Mouse (Mus musculus) lung, postnatal 0 days (tissue): ENCODE results near the gene Haus4.
A peak's percentile ranks its signal among the peaks of the same experiment; 100 is the strongest.

Experiments used
- CTCF ChIP-seq: IDR thresholded peaks from 2 replicates; pipeline ENCODE4 v1.5.1; 2016; ENCODE audit warnings: antibody characterized with exemption, mild to moderate bottlenecking
- EP300 ChIP-seq: IDR thresholded peaks from 2 replicates; pipeline ENCODE4 v1.6.1; 2016; ENCODE audit warnings: antibody characterized with exemption, mild to moderate bottlenecking, control low read depth

GRCm38 (mm10) chr14:54516710-54517310 is 37.6 kb downstream of the Haus4 start:
- TF ChIP-seq CTCF (0 out of 2 replicates have a peak, but pooled peaks have one; percentile 1), EP300 (peak; percentile 12; the same call in 1 of the 2 replicates)
